Comparison of ENCODE assay signal across 16 mouse cellular contexts in genomic region chr2:171689102-171689501, GRCm38 (mm10).
"Had no signal": no experiment of that assay in that cellular context is flagged by ENCODE, and none has a peak within 500 bp of the region (broad histone marks: within the 10 kb centered on the region; RNA-seq: fewer than 3 reads in every experiment).

No protein-coding gene starts in this region.

- DNase-seq: right cerebral cortex, adult 18-20 months; right cerebral cortex, postnatal 14 days; right cerebral cortex, postnatal 25 days; right cerebral cortex, postnatal 4 days; spleen, adult 18-20 months; thymus, adult 18-20 months; thymus, adult 2 months; thymus, postnatal 14 days; thymus, postnatal 25 days; thymus, postnatal 36 days; thymus, postnatal 4 days had no signal

- H3K27ac ChIP-seq: neural tube, embryonic 12.5 days; neural tube, embryonic 13.5 days; neural tube, embryonic 15.5 days; stomach, embryonic 15.5 days; stomach, postnatal 0 days had no signal

- H3K4me2 ChIP-seq: neural tube, embryonic 12.5 days; neural tube, embryonic 13.5 days; neural tube, embryonic 15.5 days; stomach, embryonic 15.5 days had no signal

- H3K36me3 ChIP-seq: neural tube, embryonic 12.5 days; neural tube, embryonic 13.5 days; neural tube, embryonic 15.5 days; stomach, embryonic 15.5 days had no signal

- H3K9ac ChIP-seq: neural tube, embryonic 12.5 days; neural tube, embryonic 13.5 days; neural tube, embryonic 15.5 days; stomach, embryonic 15.5 days had no signal

- H3K27me3 ChIP-seq: neural tube, embryonic 12.5 days; neural tube, embryonic 13.5 days; neural tube, embryonic 15.5 days; stomach, embryonic 15.5 days had no signal

- H3K9me3 ChIP-seq: neural tube, embryonic 12.5 days; neural tube, embryonic 13.5 days; neural tube, embryonic 15.5 days; stomach, embryonic 15.5 days had no signal

- H3K4me3 ChIP-seq: neural tube, embryonic 12.5 days; neural tube, embryonic 13.5 days; neural tube, embryonic 15.5 days; stomach, embryonic 15.5 days had no signal

- H3K4me1 ChIP-seq: neural tube, embryonic 12.5 days; neural tube, embryonic 13.5 days; stomach, embryonic 15.5 days had no signal
